Mouse (Mus musculus) cortical plate, adult 2 months (tissue): ENCODE measurements around the gene Rasgrp4.
"Not testable (repeated sequence)": the region's sequence is repeated elsewhere in the genome, so short reads cannot be mapped to it uniquely, and the experiment has no call there.

Experiments
- CTCF ChIP-seq: fragments of 200-500 bp; IDR thresholded peaks from 2 replicates; pipeline ENCODE4 v1.5.1; 2011; ENCODE audit warnings: mild to moderate bottlenecking, control low read depth, low read length; ENCODE audit not compliant: insufficient read depth; ENCODE audit errors: extremely low read depth
- POLR2A ChIP-seq: fragments of 200-500 bp; IDR thresholded peaks from 2 replicates; pipeline ENCODE4 v1.6.1; 2011; ENCODE audit warnings: mild to moderate bottlenecking, low read length, control low read depth; ENCODE audit not compliant: insufficient read depth; ENCODE audit errors: extremely low read depth

DNA sequence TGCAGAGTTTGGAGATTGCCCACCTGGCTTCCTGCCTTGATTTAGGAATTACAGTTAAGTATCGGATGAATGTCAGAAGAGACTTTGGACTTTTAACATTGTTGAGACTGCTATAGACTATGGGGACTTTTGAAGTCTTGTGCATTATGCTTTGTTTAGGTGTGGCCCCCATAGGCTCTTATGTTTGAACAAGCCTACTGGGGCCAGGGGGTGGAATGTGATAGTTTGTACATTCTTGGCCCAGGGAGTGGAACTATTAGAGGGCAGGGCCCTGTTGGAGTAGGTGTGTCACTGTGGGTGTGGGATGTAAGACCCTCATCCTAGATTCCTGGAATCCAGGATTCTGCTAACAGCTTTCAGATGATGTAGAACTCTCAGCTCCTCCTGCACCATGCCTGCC, 59.6 kb downstream of the Rasgrp4 start:
- TF ChIP-seq CTCF, POLR2A: not testable (repeated sequence)
